Mouse (Mus musculus) liver, adult 2 months (tissue): ENCODE results near the gene Olfr893.

Experiments
- CTCF ChIP-seq: fragments of 200-500 bp; IDR thresholded peaks from 2 replicates; pipeline ENCODE4 v1.5.1; 2011; ENCODE audit warnings: low read depth, low read length, control low read depth
- POLR2A ChIP-seq: fragments of 200-500 bp; IDR thresholded peaks from 2 replicates; pipeline ENCODE4 v1.6.1; 2011; ENCODE audit warnings: low read length, control low read depth; ENCODE audit not compliant: insufficient read depth; ENCODE audit errors: extremely low read depth

GRCm38 (mm10) chr9:38180721-38181120, 27.4 kb upstream of the Olfr893 start, which contains the start of gene Olfr891:
- TF ChIP-seq CTCF (no peak), POLR2A (no peak)
